Mouse (Mus musculus) hindbrain, embryonic 16.5 days (tissue): Measurements from ENCODE around the gene Sema3b. TPM values are rescaled to one million over a fixed set of nuclear protein-coding genes. Genes with fewer than 3 reads are reported as not detected.

Experiments
- ATAC-seq: fragments of 200-750 bp; cut with Nextera tagmentation; 2 replicates; pipeline ENCODE4 v1.8.0; 2017; ENCODE audit warnings: moderate TSS enrichment, moderate library complexity
- H3K27ac ChIP-seq: fragments of 300-500 bp; sonication (generic); 2 replicates; pipeline ENCODE4 v1.5.1; 2014; ENCODE audit warnings: low read depth, mild to moderate bottlenecking, control low read depth, low read length, moderate library complexity
- H3K27me3 ChIP-seq: fragments of 300-500 bp; sonication (generic); replicated peaks from 2 replicates; pipeline ENCODE4 v1.6.1; 2014; ENCODE audit warnings: low read length; ENCODE audit not compliant: control insufficient read depth, insufficient read depth
- H3K36me3 ChIP-seq: fragments of 300-500 bp; sonication (generic); 2 replicates; pipeline ENCODE4 v1.6.1; 2014; ENCODE audit warnings: mild to moderate bottlenecking, low read length, moderate library complexity, mixed read lengths; ENCODE audit not compliant: control insufficient read depth, insufficient read depth
- H3K4me1 ChIP-seq: fragments of 300-500 bp; sonication (generic); 2 replicates; pipeline ENCODE4 v1.6.1; 2014; ENCODE audit warnings: low read depth, low read length; ENCODE audit not compliant: control insufficient read depth, insufficient read depth
- H3K4me2 ChIP-seq: fragments of 300-500 bp; sonication (generic); 2 replicates; pipeline ENCODE4 v1.6.1; 2014; ENCODE audit warnings: mild to moderate bottlenecking, low read length, control low read depth, moderate library complexity
- H3K4me3 ChIP-seq: fragments of 300-500 bp; sonication (generic); 2 replicates; pipeline ENCODE4 v1.5.1; 2014; ENCODE audit warnings: mild to moderate bottlenecking, low read length, control low read depth, moderate library complexity
- H3K9ac ChIP-seq: fragments of 300-500 bp; sonication (generic); 2 replicates; pipeline ENCODE4 v1.6.1; 2014; ENCODE audit warnings: low read depth, mild to moderate bottlenecking, control low read depth, low read length, moderate library complexity
- H3K9me3 ChIP-seq: fragments of 300-500 bp; sonication (generic); 2 replicates; pipeline ENCODE4 v1.6.1; 2014; ENCODE audit warnings: mild to moderate bottlenecking, low read length, moderate library complexity; ENCODE audit not compliant: control insufficient read depth
- WGBS: fragments of 180-500 bp; shearing (Covaris S2); extraction: QIAGEN DNeasy Blood & Tissue Kit; methylation state at CpG from one replicate; pipeline ENCODE4 v1.1.7; 2014; 5-methylcytosine and 5-hydroxymethylcytosine counted together
- polyA plus RNA-seq: library from polyadenylated mRNA; unstranded; fragments of >200 nt; fragmentation: Nextera tagmentation; extraction: Ambion mirVana; gene quantifications from 2 replicates; pipeline ENCODE4 v1.2.1, GENCODE M21; 2015

The Sema3b gene
- polyA plus RNA-seq, 1 experiment from 2014 or later = 7.0 TPM

DNA sequence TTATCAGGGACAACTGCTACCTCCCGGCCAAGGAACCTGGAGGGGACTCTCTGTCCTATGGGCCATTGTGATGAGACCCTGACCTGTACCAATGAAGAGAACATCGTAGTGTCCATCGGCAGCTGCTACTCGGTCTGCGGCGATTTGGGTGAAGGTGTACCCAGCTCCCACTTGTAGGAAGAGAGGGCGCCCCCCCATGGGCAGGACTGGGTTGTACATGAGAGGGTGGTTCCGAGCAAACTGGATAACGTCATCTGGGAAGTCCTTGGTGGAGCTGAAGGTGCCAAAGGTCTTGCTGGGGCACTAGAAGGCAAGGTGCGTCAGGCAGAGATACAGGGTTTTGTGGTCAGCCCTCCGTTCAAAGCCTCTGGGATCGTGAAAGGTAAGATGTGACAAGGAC lies 8.3 kb downstream of the Sema3b start:
- H3K4me2 ChIP-seq = no peak overlapping the region
- H3K36me3 ChIP-seq = no peaks in the 10 kb centered on the region
- peaks cover 7% of the 10 kb centered on the region for H3K4me1 ChIP-seq
- no peak for ATAC-seq
- H3K4me3 ChIP-seq = no peak overlapping the region
- H3K27ac ChIP-seq = no peak overlapping the region
- no peak overlapping the region for H3K9ac ChIP-seq
- 80% methylated on average over 12 of the region's 12 CpGs for WGBS
- H3K27me3 ChIP-seq = no peaks in the 10 kb centered on the region
- H3K9me3 ChIP-seq = no peaks in the 10 kb centered on the region

DNA sequence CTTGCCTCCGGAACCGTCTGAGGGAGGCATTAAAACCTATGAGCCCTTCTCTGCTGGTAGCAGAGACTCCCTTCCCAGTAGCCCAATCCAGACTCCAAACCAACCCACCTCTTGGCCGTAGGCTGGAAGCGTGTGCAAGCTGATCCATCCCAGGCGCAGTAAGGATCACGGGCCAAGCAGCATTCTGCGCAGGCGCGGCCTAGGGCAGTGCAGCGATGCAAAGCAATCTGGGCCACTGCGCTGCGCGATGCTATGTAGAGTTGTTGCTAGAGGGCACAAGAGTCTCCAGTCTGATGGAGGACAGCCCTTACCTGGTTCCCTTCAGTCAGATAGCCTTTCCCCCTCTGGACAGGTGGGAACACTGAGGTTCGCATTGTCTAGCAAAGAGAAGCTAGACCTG lies 9.2 kb downstream of the Sema3b start:
- Histone ChIP-seq H3K36me3 (no peaks in the 10 kb centered on the region), H3K27me3 (no peaks in the 10 kb centered on the region), H3K4me1 (peaks cover 7% of the 10 kb centered on the region), H3K9ac (no peak overlapping the region), H3K4me3 (no peak overlapping the region), H3K27ac (no peak overlapping the region), H3K9me3 (no peaks in the 10 kb centered on the region), H3K4me2 (no peak overlapping the region)
- no peak for ATAC-seq
- WGBS = 70% methylated on average over 14 of the region's 14 CpGs

DNA sequence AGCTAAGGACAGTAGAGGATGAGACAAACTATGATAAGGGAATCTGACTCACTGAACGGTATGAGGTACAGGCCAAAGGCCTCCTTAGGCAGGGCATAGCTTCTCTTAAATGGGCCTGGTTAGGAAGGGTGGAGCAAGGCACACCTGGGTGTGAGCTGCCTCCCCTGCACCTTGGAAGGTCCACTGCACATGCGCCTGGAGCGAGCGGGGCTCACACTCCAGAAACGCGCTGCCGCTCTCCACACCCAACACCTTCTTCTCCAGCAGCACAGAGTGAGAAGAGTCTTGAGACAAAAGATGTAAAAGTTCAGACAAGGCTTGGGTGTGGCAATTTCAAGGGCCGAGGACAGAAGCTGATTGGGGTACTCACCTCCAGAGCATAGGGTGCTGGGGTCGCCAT lies 9.6 kb downstream of the Sema3b start:
- H3K4me2 ChIP-seq = no peak overlapping the region
- no peaks in the 10 kb centered on the region for H3K36me3 ChIP-seq
- no peaks in the 10 kb centered on the region for H3K27me3 ChIP-seq
- peaks cover 7% of the 10 kb centered on the region for H3K4me1 ChIP-seq
- 95% methylated on average over 9 of the region's 9 CpGs for WGBS
- H3K4me3 ChIP-seq = no peak overlapping the region
- no peaks in the 10 kb centered on the region for H3K9me3 ChIP-seq
- no peak overlapping the region for H3K9ac ChIP-seq
- H3K27ac ChIP-seq = no peak overlapping the region
- no peak for ATAC-seq

DNA sequence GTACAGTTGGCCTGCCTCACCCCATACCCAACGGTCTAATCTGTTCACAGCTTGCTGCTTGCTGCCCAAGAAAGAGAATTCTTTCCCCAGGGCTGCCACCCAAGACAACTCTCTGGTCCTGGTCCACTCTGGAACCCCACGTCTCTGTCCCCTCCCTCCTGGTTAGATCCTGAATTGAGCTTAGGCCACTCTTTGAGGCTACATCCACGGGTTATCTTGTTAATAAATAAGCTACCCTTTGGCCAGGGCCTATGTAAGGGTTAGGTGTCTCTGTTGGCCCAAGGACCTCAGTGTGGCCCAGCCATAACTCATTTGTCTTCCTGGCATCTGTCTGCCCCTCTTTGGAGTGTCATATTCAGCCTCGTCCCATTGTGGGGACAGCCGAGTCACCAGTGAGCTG lies 10.6 kb downstream of the Sema3b start:
- Histone ChIP-seq H3K4me1 (peaks cover 7% of the 10 kb centered on the region), H3K27me3 (no peaks in the 10 kb centered on the region), H3K36me3 (0 out of 2 replicates have a peak, but pooled peaks cover 3% of the 10 kb centered on the region), H3K4me2 (no peak overlapping the region), H3K9ac (no peak overlapping the region), H3K4me3 (no peak overlapping the region), H3K9me3 (no peaks in the 10 kb centered on the region), H3K27ac (no peak overlapping the region)
- 81% methylated on average over 5 of the region's 5 CpGs for WGBS
- no peak for ATAC-seq

DNA sequence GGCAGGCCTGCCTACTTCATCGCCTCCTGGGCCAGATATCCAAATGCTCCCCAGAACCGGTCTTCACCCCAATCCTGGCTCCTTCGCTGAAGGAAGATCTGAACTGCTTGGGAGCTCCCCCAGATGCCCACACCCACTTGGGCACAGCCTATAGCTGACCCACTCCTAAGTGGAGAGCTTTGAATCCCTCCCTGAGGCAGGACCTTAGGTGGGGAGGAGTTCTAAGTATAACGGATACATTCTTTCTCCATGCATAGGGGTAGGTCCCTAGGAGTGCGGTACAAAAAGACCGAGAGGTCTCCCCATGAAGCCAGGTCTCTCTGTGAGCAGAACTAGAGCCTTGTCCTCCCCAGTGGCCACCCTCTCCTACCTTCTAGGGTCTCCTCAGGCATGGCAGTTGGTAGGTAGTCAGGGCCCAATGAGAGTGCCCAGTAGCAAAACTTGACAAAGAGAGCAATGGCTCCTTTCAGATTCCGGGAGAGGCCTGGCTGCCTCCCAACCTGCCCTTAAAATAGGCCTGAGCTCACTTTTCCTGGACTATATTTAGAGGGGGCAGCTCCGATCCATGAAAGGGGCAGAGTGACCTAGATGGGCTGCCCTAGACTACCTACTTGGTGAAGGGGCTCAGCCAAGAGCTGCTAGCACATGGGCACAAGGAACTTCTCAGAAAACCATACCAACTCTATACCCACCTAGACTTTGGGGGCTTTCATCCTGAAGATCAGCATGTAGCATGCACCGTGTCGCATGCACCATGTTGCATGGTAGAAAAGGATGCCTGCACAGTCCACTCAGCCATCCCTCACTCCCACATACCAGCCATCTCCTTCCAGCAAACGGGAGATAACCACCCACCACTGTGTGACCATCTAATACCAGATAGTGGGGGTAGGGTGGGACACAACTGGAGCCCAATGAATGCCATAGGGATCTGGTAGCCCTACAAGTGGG lies 12.1 kb downstream of the Sema3b start:
- no peaks in the 10 kb centered on the region for H3K9me3 ChIP-seq
- no peak for ATAC-seq
- H3K4me1 ChIP-seq = peaks cover 6% of the 10 kb centered on the region
- H3K4me2 ChIP-seq = no peak overlapping the region
- H3K4me3 ChIP-seq = no peak overlapping the region
- no peak overlapping the region for H3K27ac ChIP-seq
- 89% methylated on average over 11 of the region's 11 CpGs for WGBS
- no peak overlapping the region for H3K9ac ChIP-seq
- H3K27me3 ChIP-seq = no peaks in the 10 kb centered on the region
- H3K36me3 ChIP-seq = peaks cover 6% of the 10 kb centered on the region

DNA sequence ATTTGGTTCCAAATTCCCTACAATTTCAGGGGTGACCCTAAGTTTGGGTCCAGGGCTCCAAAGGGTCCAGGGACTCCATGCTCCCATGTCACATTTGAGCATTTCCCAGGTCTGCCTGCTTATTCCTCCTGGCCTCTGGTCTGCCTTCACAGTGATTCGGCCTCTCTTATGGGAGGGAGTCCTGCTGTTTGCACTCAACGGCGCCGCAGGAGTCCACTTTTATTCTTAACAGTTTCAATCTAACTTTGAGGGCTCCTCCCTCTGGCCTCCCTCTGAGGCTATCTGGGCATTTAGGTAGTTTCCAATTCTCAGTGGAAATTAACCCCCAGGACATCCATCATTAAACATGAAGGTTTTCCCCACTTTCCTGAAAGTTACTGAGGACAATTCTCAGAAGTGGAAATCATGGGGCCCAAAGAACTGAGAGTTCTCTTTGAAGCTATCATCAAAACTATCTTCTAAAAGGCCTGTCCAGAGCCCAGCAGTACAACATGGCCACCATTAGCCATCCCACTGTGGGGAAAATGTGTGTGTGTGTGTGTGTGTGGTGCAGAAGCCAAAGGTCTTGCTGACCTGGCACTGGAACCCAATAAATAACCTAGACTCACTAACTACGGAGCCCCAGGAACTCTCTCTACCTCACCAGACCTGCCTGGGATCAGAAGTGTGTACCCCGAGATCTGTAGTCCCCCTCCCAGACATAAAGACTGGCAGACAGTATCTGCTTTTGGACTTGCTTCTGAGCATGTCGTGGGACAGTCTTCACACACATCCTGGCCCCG lies 14.6 kb downstream of the Sema3b start:
- Histone ChIP-seq H3K27me3 (no peaks in the 10 kb centered on the region), H3K36me3 (peaks cover 21% of the 10 kb centered on the region), H3K4me3 (no peak overlapping the region), H3K4me1 (peaks cover 3% of the 10 kb centered on the region; the same call in 1 of the 2 replicates), H3K27ac (no peak overlapping the region), H3K9ac (no peak overlapping the region), H3K4me2 (no peak overlapping the region), H3K9me3 (no peaks in the 10 kb centered on the region)
- WGBS = 65% methylated on average over 8 of the region's 8 CpGs
- ATAC-seq = no peak

DNA sequence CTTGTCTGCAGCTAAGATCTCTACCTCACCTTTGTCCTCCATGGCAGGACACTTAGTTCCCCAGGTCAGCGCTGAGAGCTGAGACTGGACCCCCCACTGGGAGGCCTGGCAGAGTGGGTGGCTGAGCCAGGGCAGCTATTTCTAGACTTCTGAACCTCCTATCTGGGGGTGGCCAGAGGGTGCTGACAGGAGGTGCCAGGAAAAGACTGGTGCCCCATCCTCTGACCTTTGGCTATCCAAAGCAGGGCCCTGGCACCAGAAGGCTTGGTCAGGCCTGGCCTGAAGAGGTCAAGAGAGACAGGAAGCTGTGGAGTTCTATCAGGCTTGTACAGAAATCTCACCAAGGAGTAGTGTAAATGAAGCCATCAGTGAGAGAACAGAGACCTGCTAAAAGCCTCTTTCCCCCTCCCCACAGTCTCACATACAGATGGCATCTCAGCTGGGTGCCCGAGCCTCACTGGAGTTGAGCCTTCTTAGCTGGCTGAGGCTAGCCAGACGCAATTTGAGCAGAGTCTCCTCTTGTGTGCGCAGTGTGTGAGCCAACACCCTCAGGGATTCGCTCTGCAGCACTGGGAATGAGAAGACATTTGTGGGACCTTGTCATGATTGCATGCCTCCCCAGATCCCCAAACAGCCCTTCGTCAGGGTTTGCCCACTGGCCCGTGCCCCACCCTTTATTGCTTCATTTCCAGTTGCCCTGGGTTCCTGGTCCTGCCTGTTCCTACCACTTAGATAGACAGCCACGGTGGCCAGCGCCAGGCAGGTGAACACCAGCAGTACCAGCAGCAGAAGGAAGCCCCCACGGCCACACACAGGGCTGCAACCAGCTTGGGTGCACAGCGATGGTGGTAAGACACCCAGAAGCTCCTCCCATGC lies 15.7 kb downstream of the Sema3b start:
- 76% methylated on average over 11 of the region's 11 CpGs for WGBS
- Histone ChIP-seq H3K4me2 (no peak overlapping the region), H3K36me3 (peaks cover 21% of the 10 kb centered on the region), H3K4me3 (no peak overlapping the region), H3K27me3 (no peaks in the 10 kb centered on the region), H3K27ac (no peak overlapping the region), H3K9me3 (no peaks in the 10 kb centered on the region), H3K9ac (no peak overlapping the region), H3K4me1 (peaks cover 6% of the 10 kb centered on the region)
- no peak for ATAC-seq

DNA sequence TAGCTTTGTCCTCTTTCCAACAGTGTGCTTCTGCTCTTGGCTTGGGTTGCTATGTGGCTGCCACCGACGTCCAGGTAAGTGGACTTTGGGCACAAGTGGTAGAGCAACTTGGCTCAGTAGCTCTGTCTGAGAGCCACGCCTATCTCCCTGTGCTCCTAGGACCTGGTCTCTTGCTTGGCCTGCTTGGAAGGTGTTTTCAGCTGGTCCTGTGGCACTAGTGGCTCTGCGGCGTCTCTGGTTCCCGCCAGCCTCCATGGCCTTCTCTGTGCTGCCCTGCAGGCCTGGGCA lies 18.3 kb downstream of the Sema3b start:
- no peaks in the 10 kb centered on the region for H3K27me3 ChIP-seq
- no peak overlapping the region for H3K27ac ChIP-seq
- H3K9me3 ChIP-seq = no peaks in the 10 kb centered on the region
- WGBS = 97% methylated on average over 6 of the region's 6 CpGs
- no peak overlapping the region for H3K9ac ChIP-seq
- H3K4me3 ChIP-seq = no peak overlapping the region
- no peak overlapping the region for H3K4me2 ChIP-seq
- peaks cover 21% of the 10 kb centered on the region for H3K36me3 ChIP-seq
- peaks cover 10% of the 10 kb centered on the region for H3K4me1 ChIP-seq
- ATAC-seq = no peak
